ENCODE assay signal across 24 mouse cellular contexts in the genomic region with DNA sequence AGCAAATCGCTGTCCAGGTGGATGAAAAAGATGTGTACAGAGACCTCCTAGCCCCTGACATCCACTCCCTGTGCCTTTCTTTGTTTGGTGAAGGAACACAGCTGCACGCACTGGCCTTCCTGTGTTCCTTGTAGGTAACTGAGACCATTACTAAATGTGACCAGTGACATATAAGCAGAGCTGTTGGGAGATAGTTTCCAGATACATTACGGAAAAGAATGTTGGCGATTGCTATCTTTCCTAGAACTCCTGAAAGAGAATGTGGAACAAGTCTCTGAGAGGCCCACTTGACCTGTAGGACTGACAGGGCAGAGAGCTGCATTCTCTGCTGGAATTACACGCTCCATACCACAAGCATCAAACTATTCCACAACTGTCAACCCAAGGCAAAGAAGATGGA.
DNase-seq lines count a peak whose midpoint lies in the region; ATAC-seq lines count a peak whose summit lies in the region.
"Had no signal": no experiment of that assay in that cellular context is flagged by ENCODE, and none has a peak within 500 bp of the region (broad histone marks: within the 10 kb centered on the region; RNA-seq: fewer than 3 reads in every experiment).

No protein-coding gene starts in this region.

- H3K9me3 ChIP-seq in intestine, embryonic 14.5 days (ENCODE audit: control insufficient read depth, low read length): no peaks in the 10 kb centered on the region
- no peaks in the 10 kb centered on the region for H3K9me3 ChIP-seq in intestine, embryonic 16.5 days (ENCODE audit: control insufficient read depth, low read length)
- H3K9me3 ChIP-seq in embryonic facial prominence, embryonic 10.5 days: no peaks in the 10 kb centered on the region
- no peaks in the 10 kb centered on the region for H3K9me3 ChIP-seq in limb, embryonic 10.5 days (replicated peaks)
- H3K9me3 ChIP-seq: embryonic facial prominence, embryonic 15.5 days; forebrain, embryonic 15.5 days; hindbrain, embryonic 12.5 days had no signal

- no peak overlapping the region for H3K4me2 ChIP-seq in intestine, embryonic 14.5 days (ENCODE audit: low read length)
- no peak overlapping the region for H3K4me2 ChIP-seq in intestine, embryonic 16.5 days (ENCODE audit: low read depth, low read length)
- H3K4me2 ChIP-seq: embryonic facial prominence, embryonic 15.5 days; forebrain, embryonic 15.5 days; hindbrain, embryonic 12.5 days had no signal

- 39% methylated on average over 5 of the region's 5 CpGs for WGBS in intestine, embryonic 14.5 days
- WGBS in intestine, embryonic 16.5 days: 52% methylated on average over 5 of the region's 5 CpGs
- WGBS in embryonic facial prominence, embryonic 10.5 days: 44% methylated on average over 5 of the region's 5 CpGs
- 51% methylated on average over 5 of the region's 5 CpGs for WGBS in limb, embryonic 10.5 days

- no peaks in the 10 kb centered on the region for H3K4me1 ChIP-seq in intestine, embryonic 14.5 days (replicated peaks; ENCODE audit: control insufficient read depth, insufficient read depth, low read length)
- H3K4me1 ChIP-seq in intestine, embryonic 16.5 days (ENCODE audit: control insufficient read depth, insufficient read depth, low read length): no peaks in the 10 kb centered on the region
- peaks cover 16% of the 10 kb centered on the region for H3K4me1 ChIP-seq in embryonic facial prominence, embryonic 10.5 days
- peaks cover 10% of the 10 kb centered on the region for H3K4me1 ChIP-seq in limb, embryonic 10.5 days
- H3K4me1 ChIP-seq: embryonic facial prominence, embryonic 15.5 days; forebrain, embryonic 15.5 days; hindbrain, embryonic 12.5 days had no signal

- H3K27me3 ChIP-seq in intestine, embryonic 14.5 days (replicated peaks; ENCODE audit: control insufficient read depth, insufficient read depth, low read length): no peaks in the 10 kb centered on the region
- no peaks in the 10 kb centered on the region for H3K27me3 ChIP-seq in intestine, embryonic 16.5 days (replicated peaks; ENCODE audit: control insufficient read depth, insufficient read depth, low read length)
- no peaks in the 10 kb centered on the region for H3K27me3 ChIP-seq in embryonic facial prominence, embryonic 10.5 days (replicated peaks; ENCODE audit: low read depth, poor library complexity, severe bottlenecking)
- H3K27me3 ChIP-seq in limb, embryonic 10.5 days (ENCODE audit: low read depth, poor library complexity, severe bottlenecking): no peaks in the 10 kb centered on the region
- H3K27me3 ChIP-seq: embryonic facial prominence, embryonic 15.5 days; forebrain, embryonic 15.5 days; hindbrain, embryonic 12.5 days had no signal

- no peak overlapping the region for H3K9ac ChIP-seq in intestine, embryonic 14.5 days (ENCODE audit: low read length)
- H3K9ac ChIP-seq in intestine, embryonic 16.5 days (ENCODE audit: low read depth, low read length): no peak overlapping the region
- H3K9ac ChIP-seq: embryonic facial prominence, embryonic 15.5 days; forebrain, embryonic 15.5 days; hindbrain, embryonic 12.5 days had no signal

- H3K4me3 ChIP-seq in intestine, embryonic 14.5 days (ENCODE audit: low read depth, low read length): no peak overlapping the region
- no peak overlapping the region for H3K4me3 ChIP-seq in intestine, embryonic 16.5 days (ENCODE audit: low read length)
- no peak overlapping the region for H3K4me3 ChIP-seq in embryonic facial prominence, embryonic 10.5 days
- no peak overlapping the region for H3K4me3 ChIP-seq in limb, embryonic 10.5 days
- H3K4me3 ChIP-seq: embryonic facial prominence, embryonic 15.5 days; erythroblast, embryonic 14.5 days; forebrain, embryonic 15.5 days; hindbrain, embryonic 12.5 days had no signal

- no peaks in the 10 kb centered on the region for H3K36me3 ChIP-seq in intestine, embryonic 14.5 days (ENCODE audit: control insufficient read depth, insufficient read depth, low read length)
- no peaks in the 10 kb centered on the region for H3K36me3 ChIP-seq in intestine, embryonic 16.5 days (ENCODE audit: control insufficient read depth, insufficient read depth, low read length)
- H3K36me3 ChIP-seq in embryonic facial prominence, embryonic 10.5 days (replicated peaks): no peaks in the 10 kb centered on the region
- H3K36me3 ChIP-seq in limb, embryonic 10.5 days: no peaks in the 10 kb centered on the region
- H3K36me3 ChIP-seq: embryonic facial prominence, embryonic 15.5 days; forebrain, embryonic 15.5 days; G1E; hindbrain, embryonic 12.5 days had no signal

- no peak for ATAC-seq in intestine, embryonic 14.5 days (replicated peaks; ENCODE audit: low FRiP score, low TSS enrichment, low read depth)
- ATAC-seq in intestine, embryonic 16.5 days: no peak
- ATAC-seq: CD4-positive, CD25-positive, alpha-beta regulatory T cell, adult 4 months; forebrain, embryonic 15.5 days; hindbrain, embryonic 16.5 days; inflammation-experienced regulatory T-cells, adult 6 months had no signal

- peak; percentile 43 for DNase-seq in embryo, embryonic 10 days (ENCODE audit: low spot score)
- DNase-seq in embryo, embryonic 9.5 days (ENCODE audit: extremely low spot score): no peak
- no peak for DNase-seq in intestine, embryonic 14.5 days (ENCODE audit: low spot score)
- DNase-seq in embryonic facial prominence, embryonic 10.5 days (ENCODE audit: low spot score): peak; percentile 24
- no peak for DNase-seq in limb, embryonic 10.5 days (ENCODE audit: low spot score)
- no peak for DNase-seq in cerebellum, postnatal 36 days
- DNase-seq: adrenal gland, postnatal 10 days; B cell, adult 2 months; cerebellum, adult 11 months; cerebellum, adult 8-10 months; cerebellum, postnatal 14 days; gastrocnemius, postnatal 14 days; heart, postnatal 10 days; heart, postnatal 4 days; kidney, adult 18-20 months had no signal

- H3K27ac ChIP-seq in intestine, embryonic 14.5 days (ENCODE audit: low read depth): 0 out of 2 replicates have a peak overlapping the region, but pooled peaks have one; percentile 16
- H3K27ac ChIP-seq in intestine, embryonic 16.5 days (ENCODE audit: low read length): no peak overlapping the region
- peak overlapping the region; percentile 21; the same call in 1 of the 2 replicates for H3K27ac ChIP-seq in embryonic facial prominence, embryonic 10.5 days (replicated peaks)
- H3K27ac ChIP-seq in limb, embryonic 10.5 days: 0 out of 2 replicates have a peak overlapping the region, but pooled peaks have one; percentile 38
- H3K27ac ChIP-seq: embryonic facial prominence, embryonic 15.5 days; forebrain, embryonic 15.5 days; hindbrain, embryonic 12.5 days had no signal

Comparison
In these comparisons a context has a peak if more than half of its experiments do, and no peak if none do; other contexts are left out.
1. DNase-seq: peak in embryo, embryonic 10 days (single experiment) and embryonic facial prominence, embryonic 10.5 days (single experiment); none in embryo, embryonic 9.5 days (single experiment), intestine, embryonic 14.5 days (single experiment), limb, embryonic 10.5 days (single experiment) and cerebellum, postnatal 36 days (0 of 2).